Mouse (Mus musculus) lung, adult 18-20 months (tissue): ENCODE data around the gene Olfr1116.
"Not testable (repeated sequence)": the region's sequence is repeated elsewhere in the genome, so short reads cannot be mapped to it uniquely, and the experiment has no call there.

ENCODE experiments used
- DNase-seq, 2 experiments: peaks; one replicate each; pipeline ENCODE4 v3.0.0; 2022; ENCODE audit warnings: mixed read lengths in 2 of 2

The Olfr1116 gene

DNA sequence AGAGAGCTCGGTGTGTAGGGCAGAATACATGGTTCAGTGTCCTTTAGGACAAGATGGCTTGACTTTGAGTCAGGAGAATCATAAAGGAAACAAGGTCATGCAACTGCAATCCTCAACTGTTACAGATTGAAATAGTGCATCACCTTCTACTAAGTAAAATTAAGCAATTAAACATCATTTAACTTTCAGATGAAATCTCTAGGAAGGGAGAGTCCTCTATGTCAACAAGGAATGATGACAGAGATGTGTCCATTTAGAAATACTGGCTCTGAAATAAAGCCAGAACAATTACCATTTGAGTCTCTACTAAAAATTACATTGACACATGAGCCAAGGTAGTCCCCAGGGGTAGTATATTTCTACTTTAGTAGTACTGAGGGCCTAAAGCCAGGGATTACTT, at the start of gene Olfr1116:
Gene Olfr1116, plus strand, starts transcription at position 301 of the 400 bp plus-strand sequence.
- no peak for DNase-seq

DNA sequence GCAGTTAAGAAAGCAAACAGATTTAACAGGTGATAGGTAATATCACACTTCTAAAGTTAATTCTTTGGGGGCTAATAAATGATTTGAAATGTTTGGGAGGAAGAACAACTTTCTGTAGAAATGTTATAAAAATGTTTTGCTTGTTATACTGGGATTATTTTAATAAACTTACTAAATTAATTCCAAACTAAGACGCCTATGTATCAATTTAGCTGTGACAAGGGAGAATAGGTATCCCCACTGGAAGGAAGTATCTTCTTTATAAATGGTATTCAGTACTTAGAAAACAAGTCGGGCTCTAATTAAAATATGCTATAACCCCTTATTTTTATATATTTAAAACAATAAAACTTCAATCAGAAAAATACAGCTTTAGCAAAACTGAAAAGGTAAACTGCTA, 19.6 kb upstream of the Olfr1116 start, which contains the start of gene Olfr1115:
Gene Olfr1115, plus strand, starts transcription at position 301 of the 400 bp plus-strand sequence.
- DNase-seq, result no peak

DNA sequence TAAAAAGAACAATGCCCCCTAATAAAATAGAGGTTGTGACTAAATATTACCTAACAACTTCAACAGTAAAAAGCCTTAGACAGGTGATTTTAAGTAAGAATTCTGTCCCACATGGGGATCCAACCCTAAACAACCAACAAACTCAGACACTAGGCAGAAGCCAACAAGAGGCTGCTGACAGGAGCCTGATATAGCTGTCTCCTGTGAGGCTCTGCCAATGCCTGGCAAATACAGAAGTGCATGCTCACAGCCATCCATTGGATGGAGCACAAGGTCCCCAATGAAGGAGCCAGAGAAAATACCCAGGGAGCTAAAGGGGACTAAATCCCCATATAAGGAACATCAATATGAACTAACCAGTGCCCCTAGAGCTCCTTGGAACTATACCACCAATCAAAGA, 26.6 kb downstream of the Olfr1116 start:
- DNase-seq, result not testable (repeated sequence)

DNA sequence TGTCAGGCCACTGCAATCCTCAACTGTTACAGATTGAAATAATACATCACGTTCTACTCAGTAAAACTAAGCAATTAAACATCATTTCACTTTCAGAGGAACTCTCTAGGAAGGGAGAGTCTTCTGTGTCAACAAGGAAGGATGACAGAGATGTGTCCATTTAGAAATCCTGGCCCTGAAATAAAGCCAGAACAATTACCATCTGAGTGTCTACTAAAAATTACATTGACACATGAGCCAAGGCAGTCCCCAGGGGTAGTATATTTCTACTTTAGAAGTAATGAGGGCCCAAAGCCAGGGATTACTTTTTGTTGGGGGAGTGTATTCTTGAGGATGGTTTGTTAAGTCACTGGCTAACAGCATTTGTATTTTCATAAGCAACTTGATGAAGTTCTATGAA, 39.9 kb downstream of the Olfr1116 start, which contains the start of gene Olfr1118:
Gene Olfr1118, plus strand, starts transcription at position 301 of the 400 bp plus-strand sequence.
- no peak for DNase-seq
